Mouse (Mus musculus) intestine, postnatal 0 days (tissue): ENCODE measurements at regions not wholly inside any gene's neighbourhood (a gene's known extent, or its start where the extent isn't known, plus 50 kb on each side); places are given as distances from the start of the nearest gene placed in this dataset.
A peak's percentile ranks its signal among the peaks of the same experiment; 100 is the strongest.

Source experiments
- ATAC-seq: fragments of 200-750 bp; cut with Nextera tagmentation; 2 replicates; pipeline ENCODE4 v1.8.0; 2017; ENCODE audit warnings: mild to moderate bottlenecking, moderate TSS enrichment, moderate library complexity
- H3K27ac ChIP-seq: fragments of 300-500 bp; sonication (generic); 2 replicates; pipeline ENCODE4 v1.5.1; 2014; ENCODE audit warnings: mild to moderate bottlenecking, low read depth, low read length, moderate library complexity
- H3K27me3 ChIP-seq: fragments of 300-500 bp; sonication (generic); replicated peaks from 2 replicates; pipeline ENCODE4 v1.6.1; 2014; ENCODE audit warnings: low read length, mixed read lengths; ENCODE audit not compliant: control insufficient read depth, insufficient read depth
- H3K36me3 ChIP-seq: fragments of 300-500 bp; sonication (generic); 2 replicates; pipeline ENCODE4 v1.6.1; 2014; ENCODE audit warnings: mild to moderate bottlenecking, moderate library complexity; ENCODE audit not compliant: control insufficient read depth, insufficient read depth
- H3K4me1 ChIP-seq: fragments of 300-500 bp; sonication (generic); replicated peaks from 2 replicates; pipeline ENCODE4 v1.6.1; 2014; ENCODE audit warnings: antibody characterized with exemption, low read length, mixed read lengths; ENCODE audit not compliant: control insufficient read depth, insufficient read depth
- H3K4me2 ChIP-seq: fragments of 300-500 bp; sonication (generic); replicated peaks from 2 replicates; pipeline ENCODE4 v1.6.1; 2014; ENCODE audit warnings: low read depth, mild to moderate bottlenecking, moderate library complexity
- H3K4me3 ChIP-seq: fragments of 300-500 bp; sonication (generic); 2 replicates; pipeline ENCODE4 v1.5.1; 2014; ENCODE audit warnings: low read depth, low read length
- H3K9ac ChIP-seq: fragments of 300-500 bp; sonication (generic); 2 replicates; pipeline ENCODE4 v1.6.1; 2014; ENCODE audit warnings: mild to moderate bottlenecking, low read depth, low read length
- H3K9me3 ChIP-seq: fragments of 300-500 bp; sonication (generic); 2 replicates; pipeline ENCODE4 v1.6.1; 2016; ENCODE audit warnings: mixed run types; ENCODE audit not compliant: control insufficient read depth
- CTCF ChIP-seq: sonication (generic); IDR thresholded peaks from 2 replicates; pipeline ENCODE4 v1.5.1; 2016; ENCODE audit warnings: low read depth, mild to moderate bottlenecking, control low read depth, antibody characterized with exemption, moderate library complexity
- WGBS: fragments of 180-500 bp; shearing (Covaris S2); extraction: QIAGEN DNeasy Blood & Tissue Kit; methylation state at CpG from one replicate; pipeline ENCODE4 v1.1.7; 2014; 5-methylcytosine and 5-hydroxymethylcytosine counted together

DNA sequence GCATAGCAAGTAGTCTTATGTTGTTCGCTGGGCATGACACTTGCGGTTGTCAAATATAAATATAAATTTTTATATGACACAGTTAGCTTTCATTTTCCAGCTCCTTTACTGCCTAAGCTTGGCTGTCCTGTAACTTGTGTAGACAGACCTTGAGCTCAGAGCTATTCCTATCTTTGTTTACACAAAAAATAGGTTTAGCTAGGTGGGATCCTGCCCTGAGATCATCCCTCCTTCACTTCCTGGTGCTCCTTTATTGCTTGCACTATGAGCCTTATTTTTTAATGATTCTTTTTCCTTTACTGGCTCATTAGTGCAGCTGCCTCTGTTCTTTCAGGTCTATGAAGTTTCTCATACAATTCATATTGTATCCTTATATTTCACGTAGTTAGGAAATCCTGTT, 375.6 kb upstream of the Tfap2d start:
- peak; percentile 88 for ATAC-seq

DNA sequence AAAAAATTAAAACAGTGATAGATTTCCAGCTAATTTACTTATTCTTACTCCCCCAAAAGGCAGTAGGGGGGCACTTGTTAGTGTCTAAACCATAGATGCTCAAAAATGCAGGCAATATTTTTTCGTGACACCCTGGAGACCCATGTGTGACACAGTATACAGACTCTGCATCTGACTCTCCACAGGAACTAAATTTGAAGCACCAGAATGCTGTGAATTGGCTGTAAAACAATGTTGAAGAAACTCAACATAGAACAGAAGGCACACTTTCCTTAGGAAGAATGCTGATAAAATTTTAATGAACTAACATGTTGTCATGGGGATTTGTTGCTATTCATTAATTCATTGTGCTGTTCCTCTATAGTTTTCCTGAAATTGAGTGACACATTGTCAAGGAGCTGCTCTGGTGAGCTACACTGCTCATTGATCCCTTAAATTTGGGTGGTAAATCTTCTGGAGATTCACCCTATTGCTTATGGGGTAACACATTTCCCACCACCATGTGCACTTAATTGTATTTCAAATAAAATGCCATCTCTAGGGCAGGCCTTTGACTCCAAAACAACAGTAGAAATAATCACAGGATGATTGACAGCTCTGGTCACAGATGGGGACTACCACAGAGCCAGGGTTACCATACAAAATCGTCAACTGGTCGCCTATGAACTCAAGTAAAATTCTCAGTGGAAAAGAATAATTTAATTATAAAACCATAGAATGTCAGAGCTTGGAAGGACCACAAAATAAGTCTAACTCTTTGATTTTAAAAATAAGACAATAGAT, 344.3 kb upstream of the Tfap2d start:
- Histone ChIP-seq H3K9me3 (no peaks in the 10 kb centered on the region), H3K27ac (no peak overlapping the region), H3K36me3 (no peaks in the 10 kb centered on the region), H3K4me1 (no peaks in the 10 kb centered on the region), H3K4me3 (no peak overlapping the region), H3K4me2 (no peak overlapping the region), H3K27me3 (no peaks in the 10 kb centered on the region), H3K9ac (no peak overlapping the region)
- no peak for TF ChIP-seq CTCF
- 83% methylated on average over 3 of the region's 3 CpGs for WGBS
- ATAC-seq, result no peak

More for the DNA sequence above, 375.6 kb upstream of the Tfap2d start:
- no peak overlapping the region for H3K9ac ChIP-seq
- no peak for TF ChIP-seq CTCF
- H3K4me3 ChIP-seq, result no peak overlapping the region
- no peaks in the 10 kb centered on the region for H3K9me3 ChIP-seq
- H3K36me3 ChIP-seq, result no peaks in the 10 kb centered on the region
- no peaks in the 10 kb centered on the region for H3K27me3 ChIP-seq
- WGBS, result 76% methylated on average over 3 of the region's 3 CpGs
- no peak overlapping the region for H3K4me2 ChIP-seq
- H3K27ac ChIP-seq, result no peak overlapping the region
- no peaks in the 10 kb centered on the region for H3K4me1 ChIP-seq

DNA sequence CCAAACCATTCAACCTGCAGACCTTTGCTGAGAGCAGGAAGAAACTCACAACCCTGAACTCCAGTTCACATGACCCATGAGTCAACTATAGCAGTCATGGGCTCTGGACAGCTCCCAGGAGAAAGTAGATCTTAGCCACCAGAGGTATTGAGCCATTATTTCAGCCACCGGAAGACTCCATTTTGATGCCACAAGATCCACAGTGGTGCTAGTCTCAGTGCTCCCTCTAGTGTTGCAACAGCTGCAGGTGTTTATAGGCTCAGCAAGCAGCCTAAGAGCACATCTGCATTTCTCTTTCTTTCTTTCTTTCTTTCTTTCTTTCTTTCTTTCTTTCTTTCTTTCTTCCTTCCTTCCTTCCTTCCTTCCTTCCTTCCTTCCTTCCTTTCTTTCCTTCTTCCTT, 309.2 kb upstream of the Tfap2d start:
- Histone ChIP-seq H3K4me2 (no peak overlapping the region), H3K36me3 (no peaks in the 10 kb centered on the region), H3K27me3 (no peaks in the 10 kb centered on the region), H3K9me3 (no peaks in the 10 kb centered on the region), H3K9ac (no peak overlapping the region), H3K4me1 (no peaks in the 10 kb centered on the region), H3K27ac (no peak overlapping the region), H3K4me3 (no peak overlapping the region)
- 52% methylated on average over 1 of the region's 1 CpGs for WGBS
- TF ChIP-seq CTCF, result peak; percentile 54
- no peak for ATAC-seq
